Mouse (Mus musculus) CH12.LX (cell line): ENCODE measurements around the gene Ccdc58. TPM values are rescaled to one million over a fixed set of nuclear protein-coding genes. Genes with fewer than 3 reads are reported as not detected.
"Not testable (repeated sequence)": the region's sequence is repeated elsewhere in the genome, so short reads cannot be mapped to it uniquely, and the experiment has no call there.

Experiments used
- DNase-seq: peaks from one replicate; pipeline ENCODE4 v3.0.0-alpha.2; 2013; ENCODE audit errors: extremely low read depth
- H3K27ac ChIP-seq: 2 replicates; pipeline ENCODE4 v1.5.1; 2012; ENCODE audit warnings: low read depth, mild to moderate bottlenecking, control low read depth, moderate library complexity; ENCODE audit not compliant: insufficient read depth
- H3K27me3 ChIP-seq: replicated peaks from 2 replicates; pipeline ENCODE3; 2012; ENCODE audit warnings: inconsistent platforms
- H3K36me3 ChIP-seq, 2 experiments: replicated peaks in 1 of 2; 2 replicates each; pipeline versions ENCODE3 to v1.6.1; 2012; ENCODE audit warnings: inconsistent platforms in 1 of 2, low read length in 1 of 2, mild to moderate bottlenecking in 1 of 2, mixed read lengths in 1 of 2, moderate library complexity in 1 of 2; ENCODE audit not compliant: control insufficient read depth in 1 of 2, insufficient read depth in 1 of 2
- H3K4me1 ChIP-seq, 2 experiments: 2 replicates each; pipeline ENCODE4 v1.6.1; 2012; ENCODE audit warnings: inconsistent platforms in 1 of 2, moderate library complexity in 1 of 2; ENCODE audit not compliant: insufficient read depth in 2 of 2, control insufficient read depth in 1 of 2
- H3K4me2 ChIP-seq: 2 replicates; pipeline ENCODE4 v1.6.1; 2012; ENCODE audit warnings: low read depth, mild to moderate bottlenecking, control low read depth; ENCODE audit not compliant: poor library complexity, insufficient read depth, severe bottlenecking
- H3K4me3 ChIP-seq, 3 experiments: fragments of 150-350 bp in 1 of 3; sonication (generic) in 1 of 3; replicated peaks in 1 of 3; 2 replicates each; pipeline versions ENCODE3 to v1.5.1; 2011 to 2012; ENCODE audit warnings: low read depth in 2 of 3, low read length in 2 of 3, mild to moderate bottlenecking in 2 of 3, moderate library complexity in 2 of 3, control low read depth in 1 of 3, improper control_type of control experiment in 1 of 3, inconsistent platforms in 1 of 3, mixed read lengths in 1 of 3; ENCODE audit not compliant: poor library complexity in 1 of 3
- H3K79me2 ChIP-seq: replicated peaks from 2 replicates; pipeline ENCODE4 v1.6.1; 2012; ENCODE audit warnings: mild to moderate bottlenecking, moderate library complexity; ENCODE audit not compliant: control insufficient read depth, poor library complexity, insufficient read depth, severe bottlenecking; ENCODE audit errors: extremely low read depth
- H3K9ac ChIP-seq: 2 replicates; pipeline ENCODE4 v1.6.1; 2012; ENCODE audit warnings: low read depth, mild to moderate bottlenecking, control low read depth, moderate library complexity; ENCODE audit not compliant: insufficient read depth
- H3K9me3 ChIP-seq: replicated peaks from 2 replicates; pipeline ENCODE3; 2012; ENCODE audit warnings: low read length, inconsistent platforms, mixed read lengths
- CHD1 ChIP-seq: IDR thresholded peaks from 2 replicates; pipeline ENCODE4 v1.6.1; 2012; ENCODE audit warnings: low read depth, low read length, improper control_type of control experiment, inconsistent platforms
- ELF1 ChIP-seq: IDR thresholded peaks from 2 replicates; pipeline ENCODE4 v1.6.1; 2014; ENCODE audit warnings: low read depth, mild to moderate bottlenecking, inconsistent platforms, low read length, improper control_type of control experiment
- EP300 ChIP-seq: IDR thresholded peaks from 2 replicates; pipeline ENCODE4 v1.6.1; 2011; ENCODE audit warnings: low read length, improper control_type of control experiment
- GABPA ChIP-seq: IDR thresholded peaks from 2 replicates; pipeline ENCODE4 v1.6.1; 2012; ENCODE audit warnings: low read depth, low read length, improper control_type of control experiment, inconsistent platforms; ENCODE audit not compliant: insufficient replicate concordance
- HCFC1 ChIP-seq: IDR thresholded peaks from 2 replicates; pipeline ENCODE4 v1.6.1; 2012; ENCODE audit warnings: low read depth, mild to moderate bottlenecking, inconsistent platforms, low read length, improper control_type of control experiment
- IRF4 ChIP-seq: IDR thresholded peaks from 2 replicates; pipeline ENCODE4 v1.6.1; 2014; ENCODE audit warnings: low read depth, mild to moderate bottlenecking, inconsistent platforms, low read length, improper control_type of control experiment
- JUN ChIP-seq: IDR thresholded peaks from 2 replicates; pipeline ENCODE4 v1.6.1; 2011; ENCODE audit warnings: low read depth, mild to moderate bottlenecking, low read length, improper control_type of control experiment, moderate library complexity; ENCODE audit not compliant: insufficient read depth
- JUND ChIP-seq: conservative IDR thresholded peaks from 2 replicates; pipeline ENCODE4 v1.6.1; 2011; ENCODE audit warnings: low read depth, low read length, improper control_type of control experiment
- KAT2A ChIP-seq: IDR thresholded peaks from 2 replicates; pipeline ENCODE4 v1.6.1; 2012; ENCODE audit warnings: low read length, improper control_type of control experiment, inconsistent platforms; ENCODE audit not compliant: insufficient replicate concordance
- MAFK ChIP-seq: IDR thresholded peaks from 2 replicates; pipeline ENCODE4 v1.6.1; 2011; ENCODE audit warnings: low read length, improper control_type of control experiment; ENCODE audit not compliant: insufficient replicate concordance
- MAX ChIP-seq: IDR thresholded peaks from 2 replicates; pipeline ENCODE4 v1.6.1; 2011; ENCODE audit warnings: low read length, improper control_type of control experiment
- MAZ ChIP-seq: IDR thresholded peaks from 2 replicates; pipeline ENCODE4 v1.6.1; 2012; ENCODE audit warnings: low read depth, mild to moderate bottlenecking, inconsistent platforms, low read length, improper control_type of control experiment, moderate library complexity
- MEF2A ChIP-seq: IDR thresholded peaks from 2 replicates; pipeline ENCODE4 v1.6.1; 2014; ENCODE audit warnings: low read depth, mild to moderate bottlenecking, inconsistent platforms, low read length, improper control_type of control experiment, borderline replicate concordance
- MYC ChIP-seq: IDR thresholded peaks from 2 replicates; pipeline ENCODE4 v1.6.1; 2011; ENCODE audit warnings: low read depth, mild to moderate bottlenecking, improper control_type of control experiment, low read length
- NRF1 ChIP-seq: IDR thresholded peaks from 2 replicates; pipeline ENCODE4 v1.6.1; 2014; ENCODE audit warnings: low read depth, mild to moderate bottlenecking, inconsistent platforms, low read length, improper control_type of control experiment, moderate library complexity
- PAX5 ChIP-seq: IDR thresholded peaks from 2 replicates; pipeline ENCODE4 v1.6.1; 2012; ENCODE audit warnings: low read length, inconsistent platforms, mixed read lengths
- POLR2A ChIP-seq: IDR thresholded peaks from 2 replicates; pipeline ENCODE4 v1.6.1; 2011; ENCODE audit warnings: low read depth, mild to moderate bottlenecking, improper control_type of control experiment, low read length
- POLR2AphosphoS2 ChIP-seq: IDR thresholded peaks from 2 replicates; pipeline ENCODE4 v1.6.1; 2011; ENCODE audit warnings: low read depth, low read length, improper control_type of control experiment
- RCOR1 ChIP-seq: conservative IDR thresholded peaks from 2 replicates; pipeline ENCODE4 v1.6.1; 2012; ENCODE audit warnings: low read depth, mild to moderate bottlenecking, inconsistent platforms, low read length, improper control_type of control experiment
- SIN3A ChIP-seq: IDR thresholded peaks from 2 replicates; pipeline ENCODE4 v1.6.1; 2012; ENCODE audit warnings: low read length, improper control_type of control experiment, inconsistent platforms
- TBP ChIP-seq: conservative IDR thresholded peaks from 2 replicates; pipeline ENCODE4 v1.6.1; 2011; ENCODE audit warnings: low read depth, low read length, improper control_type of control experiment
- TCF12 ChIP-seq: IDR thresholded peaks from 2 replicates; pipeline ENCODE4 v1.6.1; 2014; ENCODE audit warnings: low read depth, mild to moderate bottlenecking, inconsistent platforms, low read length, improper control_type of control experiment
- USF2 ChIP-seq: conservative IDR thresholded peaks from 2 replicates; pipeline ENCODE4 v1.6.1; 2011; ENCODE audit warnings: low read depth, low read length, improper control_type of control experiment
- ZC3H11A ChIP-seq: IDR thresholded peaks from 2 replicates; pipeline ENCODE4 v1.6.1; 2012; ENCODE audit warnings: low read depth, mild to moderate bottlenecking, inconsistent platforms, low read length, improper control_type of control experiment
- ZKSCAN1 ChIP-seq: IDR thresholded peaks from 2 replicates; pipeline ENCODE4 v1.6.1; 2012; ENCODE audit warnings: low read depth, inconsistent platforms, low read length, improper control_type of control experiment, borderline replicate concordance
- ZNF384 ChIP-seq: IDR thresholded peaks from 2 replicates; pipeline ENCODE4 v1.6.1; 2012; ENCODE audit warnings: low read depth, low read length, improper control_type of control experiment, inconsistent platforms
- dilution Hi-C: fragments of 300-500 bp; cut with MboI; formaldehyde crosslinking; loops from 2 replicates; pipeline ENCODE4 v1.14.3; 2020; ENCODE audit warnings: low sequenced_read_pairs; ENCODE audit not compliant: extremely low pct_unique_long_range_greater_than_20kb, extremely low pct_ligation_motif_present
- in situ Hi-C: fragments of 300-500 bp; cut with MboI; formaldehyde crosslinking; loops from 3 replicates; pipeline ENCODE4 v1.14.3; 2019; ENCODE audit warnings: low sequenced_read_pairs, low pct_ligation_motif_present, low pct_unique_long_range_greater_than_20kb, mixed read lengths
- polyA plus RNA-seq: library from polyadenylated mRNA; unstranded; fragments of >175 nt; gene quantifications from 2 replicates; pipeline ENCODE4 v1.2.1, GENCODE M21; 2012; ENCODE audit warnings: low read depth; ENCODE audit not compliant: insufficient read length
- total RNA-seq, 2 experiments: library from RNA; depleted of rRNA; stranded (reverse); fragments of 300-350 nt in 1 of 2; fragments of >200 nt in 1 of 2; gene quantifications; 2 replicates each; pipeline ENCODE4 v1.2.3; 2012 to 2014

Gene Ccdc58
- total and polyA plus RNA-seq, 3 experiments, result 188 to 545 (median 280) TPM

GRCm38 (mm10) chr16:36101526-36101925 lies 30.0 kb downstream of the Ccdc58 start:
- Histone ChIP-seq H3K9me3 (no peaks in the 10 kb centered on the region), H3K27me3 (no peaks in the 10 kb centered on the region), H3K9ac (no peak overlapping the region), H3K36me3 (peaks cover 0 to 2% of the 10 kb centered on the region in 2 experiments), H3K27ac (no peak overlapping the region), H3K4me2 (no peak overlapping the region)
- dilution Hi-C loops, result no loop called here
- DNase-seq, result no peak
- no peak for TF ChIP-seq GABPA
- TF ChIP-seq MAFK, result no peak
- no peak for TF ChIP-seq SIN3A
- no peak for TF ChIP-seq ELF1
- TF ChIP-seq USF2, result no peak
- TF ChIP-seq NRF1, result no peak
- TF ChIP-seq EP300, result no peak
- no peak for TF ChIP-seq CHD1
- no peak for TF ChIP-seq JUN
- TF ChIP-seq PAX5, result no peak
- TF ChIP-seq ZKSCAN1, result no peak
- TF ChIP-seq TBP, result no peak
- TF ChIP-seq ZNF384, result no peak
- no peak for TF ChIP-seq IRF4
- no peak for TF ChIP-seq MAX
- TF ChIP-seq POLR2A, result no peak
- TF ChIP-seq TCF12, result no peak
- TF ChIP-seq, all 38 proteins: peak for 0
- no peaks in the 10 kb centered on the region for H3K79me2 ChIP-seq
- in situ Hi-C loops, result no loop called here
- H3K4me3 ChIP-seq, result no peak overlapping the region
- H3K4me1 ChIP-seq, result peaks cover 0 to 12% of the 10 kb centered on the region in 2 experiments; a peak in 1 of 4 replicates

- H3K9ac ChIP-seq, result no peak overlapping the region
- dilution Hi-C loops (no loop called here), in situ Hi-C loops (no loop called here)
- TF ChIP-seq MAX (no peak), HCFC1 (no peak), NRF1 (no peak), ZC3H11A (no peak), ELF1 (no peak), SIN3A (no peak), MYC (no peak), JUND (no peak), KAT2A (no peak), POLR2AphosphoS2 (no peak), MAZ (no peak), EP300 (no peak), CHD1 (no peak), MEF2A (no peak), TCF12 (no peak), RCOR1 (no peak), POLR2A (no peak)
- H3K4me3 ChIP-seq, result no peak overlapping the region
- no peak overlapping the region for H3K27ac ChIP-seq
- DNase-seq, result no peak
- H3K9me3 ChIP-seq, result no peaks in the 10 kb centered on the region
- H3K4me2 ChIP-seq, result no peak overlapping the region
- H3K27me3 ChIP-seq, result no peaks in the 10 kb centered on the region
- H3K79me2 ChIP-seq, result no peaks in the 10 kb centered on the region
- H3K36me3 ChIP-seq, result no peaks in the 10 kb centered on the region
- H3K4me1 ChIP-seq, result peaks cover 0 to 12% of the 10 kb centered on the region in 2 experiments; a peak in 1 of 4 replicates
Measured at GRCm38 (mm10) chr16:36102211-36102610, 30.7 kb downstream of the Ccdc58 start.

- not testable (repeated sequence) for H3K9me3 ChIP-seq
Measured at GRCm38 (mm10) chr16:36111486-36111885, 40.0 kb downstream of the Ccdc58 start.

More at GRCm38 (mm10) chr16:36111486-36111885, 40.0 kb downstream of the Ccdc58 start:
- H3K4me2 ChIP-seq, H3K27ac ChIP-seq, H3K79me2 ChIP-seq, in situ Hi-C loops, DNase-seq, H3K9ac ChIP-seq, H3K4me1 ChIP-seq, H3K4me3 ChIP-seq, dilution Hi-C loops, H3K27me3 ChIP-seq, H3K36me3 ChIP-seq: not testable (repeated sequence)
